Mouse (Mus musculus): ENCODE measurements around the gene Pknox2.

GRCm38 (mm10) chr9:36883569-36883968 lies 263.6 kb downstream of the Pknox2 start:
- TF ChIP-seq ZC3H11A (IDR thresholded peaks at IDR 0.05; ENCODE audit: borderline replicate concordance, low read depth, low read length) (no peak), HCFC1 (IDR thresholded peaks at IDR 0.05; ENCODE audit: borderline replicate concordance, insufficient read depth, low read length) (no peak), CHD2 (IDR thresholded peaks at IDR 0.05; ENCODE audit: low read depth, low read length) (no peak), ZNF384 (IDR thresholded peaks at IDR 0.05; ENCODE audit: low read depth, low read length) (no peak), MAFK (IDR thresholded peaks at IDR 0.05; ENCODE audit: insufficient read depth, low read depth, low read length) (no peak)

All from ES-E14 (cell line).